Mouse (Mus musculus): ENCODE measurements around the gene Dohh.

Dohh gene

GRCm38 (mm10) chr10:81385603-81386306, 1.5 kb downstream of the Dohh start:
- DNase-seq = no peak

GRCm38 (mm10) chr10:81387716-81388115, 3.5 kb downstream of the Dohh start:
- no peak for DNase-seq

GRCm38 (mm10) chr10:81388505-81389055, 4.4 kb downstream of the Dohh start, which contains the start of gene Gm48552:
Gene Gm48552, plus strand, starts transcription at chr10:81389005.
- DNase-seq = no peak

- no peak for DNase-seq
Measured at GRCm38 (mm10) chr10:81389373-81389772, 5.1 kb downstream of the Dohh start.

- peak; percentile 87 for DNase-seq
Measured at GRCm38 (mm10) chr10:81389801-81390677, 5.8 kb downstream of the Dohh start.

- DNase-seq = no peak
Measured at GRCm38 (mm10) chr10:81390678-81390965, 6.4 kb downstream of the Dohh start.

- no peak for DNase-seq
Measured at GRCm38 (mm10) chr10:81392270-81392669, 8.0 kb downstream of the Dohh start.

- no peak for DNase-seq
Measured at GRCm38 (mm10) chr10:81392781-81393185, 8.6 kb downstream of the Dohh start, which contains the start of gene Smim24. Gene Smim24, plus strand, starts transcription at chr10:81393051.

GRCm38 (mm10) chr10:81393456-81394063, 9.3 kb downstream of the Dohh start:
- no peak for DNase-seq

GRCm38 (mm10) chr10:81395127-81395526, 10.9 kb downstream of the Dohh start:
- peak; percentile 87 for DNase-seq

GRCm38 (mm10) chr10:81395865-81396264, 11.6 kb downstream of the Dohh start:
- no peak for DNase-seq

GRCm38 (mm10) chr10:81396749-81397148, 12.5 kb downstream of the Dohh start:
- no peak for DNase-seq

- no peak for DNase-seq
Measured at GRCm38 (mm10) chr10:81399296-81399695, 15.1 kb downstream of the Dohh start.

GRCm38 (mm10) chr10:81399798-81400308, 15.6 kb downstream of the Dohh start:
- DNase-seq = no peak

- DNase-seq = no peak
Measured at GRCm38 (mm10) chr10:81400371-81401204, 16.4 kb downstream of the Dohh start.

- no peak for DNase-seq
Measured at GRCm38 (mm10) chr10:81401205-81401520, 16.9 kb downstream of the Dohh start.

- no peak for DNase-seq
Measured at GRCm38 (mm10) chr10:81401521-81402226, 17.4 kb downstream of the Dohh start.

- no peak for DNase-seq
Measured at GRCm38 (mm10) chr10:81402227-81402765, 18.1 kb downstream of the Dohh start.

- no peak for DNase-seq
Measured at GRCm38 (mm10) chr10:81403511-81403910, 19.3 kb downstream of the Dohh start.

- no peak for DNase-seq
Measured at GRCm38 (mm10) chr10:81404082-81404481, 19.9 kb downstream of the Dohh start.

- DNase-seq = peak in 1 of 2 experiments; percentile 33
Measured at GRCm38 (mm10) chr10:81404720-81405119, 20.5 kb downstream of the Dohh start.

Data from B cell, adult 2 months (primary cell).